Mouse (Mus musculus) left cerebral cortex, adult 2 months (tissue): ENCODE data around the gene Vmn2r91. TPM values are rescaled to one million over a fixed set of nuclear protein-coding genes. Genes with fewer than 3 reads are reported as not detected.
"Not testable (repeated sequence)": the region's sequence is repeated elsewhere in the genome, so short reads cannot be mapped to it uniquely, and the experiment has no call there.

Experiments
- DNase-seq, 2 experiments: peaks; one replicate each; pipeline ENCODE4 v3.0.0; 2021 to 2022; ENCODE audit warnings: low spot score in 2 of 2, mixed read lengths in 1 of 2; ENCODE audit errors: extremely low spot score in 1 of 2
- H3K27ac ChIP-seq: fragments of 200-600 bp; 2 replicates; pipeline ENCODE4 v1.8.1; 2022
- H3K4me3 ChIP-seq: fragments of 200-600 bp; 2 replicates; pipeline ENCODE4 v1.8.1; 2022
- CTCF ChIP-seq: fragments of 200-600 bp; IDR thresholded peaks from 2 replicates; pipeline ENCODE4 v1.8.1; 2022; ENCODE audit warnings: antibody characterized with exemption, mild to moderate bottlenecking, moderate library complexity
- intact Hi-C: fragments of 180-260 bp; cut with DNase I; formaldehyde crosslinking; loops from one replicate; pipeline ENCODE4 v1.15.1; 2025
- long read RNA-seq, 2 experiments: library from polyadenylated mRNA; stranded (forward); transcript quantifications; one replicate each; pipeline ENCODE4 v2.0.0; 2021; ENCODE audit warnings: borderline mapping rate in 2 of 2
- total RNA-seq, 2 experiments: library from RNA; stranded (reverse); gene quantifications; 2 replicates each; pipeline ENCODE4 v1.2.3; 2021

Vmn2r91 gene
- not detected for total RNA-seq
- long read RNA-seq, experiment 1: 0 reads
- long read RNA-seq, experiment 2: 0 reads

- H3K4me3 ChIP-seq, intact Hi-C loops, H3K27ac ChIP-seq, DNase-seq: not testable (repeated sequence)
Measured at GRCm38 (mm10) chr17:18084716-18085115, at the start of gene Vmn2r91. TSS of gene Vmn2r91 (plus strand) at chr17:18085016.

- no peak for TF ChIP-seq CTCF
- intact Hi-C loops: no loop called here
- H3K27ac ChIP-seq: no peak within 1 kb of the TSS
Measured at GRCm38 (mm10) chr17:18049124-18049523, 35.7 kb upstream of the Vmn2r91 start, which contains the start of gene Vmn2r124. TSS of gene Vmn2r124 (plus strand) at chr17:18049424.

GRCm38 (mm10) chr17:18095626-18096025 lies 10.8 kb downstream of the Vmn2r91 start:
- H3K4me3 ChIP-seq, H3K27ac ChIP-seq, intact Hi-C loops, DNase-seq: not testable (repeated sequence)

More at GRCm38 (mm10) chr17:18049124-18049523, 35.7 kb upstream of the Vmn2r91 start, which contains the start of gene Vmn2r124:
- no peak within 1 kb of the TSS for H3K4me3 ChIP-seq
- no peak for DNase-seq

GRCm38 (mm10) chr17:18102265-18102664 lies 17.4 kb downstream of the Vmn2r91 start:
- intact Hi-C loops: loop anchor here (5.0 kb wide), 1 partner anchor 70 kb away; no protein-coding TSS in a partner anchor
- H3K27ac ChIP-seq, H3K4me3 ChIP-seq, DNase-seq: not testable (repeated sequence)

- H3K27ac ChIP-seq, DNase-seq, H3K4me3 ChIP-seq, intact Hi-C loops: not testable (repeated sequence)
Measured at GRCm38 (mm10) chr17:18151587-18151986, 66.8 kb downstream of the Vmn2r91 start, which contains the start of gene Vmn2r92. TSS of gene Vmn2r92 (plus strand) at chr17:18151887.

- intact Hi-C loops, H3K4me3 ChIP-seq, H3K27ac ChIP-seq, DNase-seq: not testable (repeated sequence)
Measured at GRCm38 (mm10) chr17:18161194-18161593, 76.4 kb downstream of the Vmn2r91 start.

Other genes with a start within 250 kb of the Vmn2r91 start
- under 1 TPM; 0.81 to 0.82 TPM for gene Has1, start 229.8 kb upstream of the Vmn2r91 start, total RNA-seq
- not detected for gene Fpr1, start 201.1 kb upstream of the Vmn2r91 start, total RNA-seq
- gene Fpr2, start 197.2 kb upstream of the Vmn2r91 start, total RNA-seq: not detected
- not detected for gene Fpr3, start 197.2 kb upstream of the Vmn2r91 start, total RNA-seq
- gene Fpr-rs4, start 63.3 kb upstream of the Vmn2r91 start, total RNA-seq: not detected
- gene Vmn2r124, start 35.6 kb upstream of the Vmn2r91 start, total RNA-seq: not detected
- not detected for gene Vmn2r92, start 66.9 kb downstream of the Vmn2r91 start, total RNA-seq
- gene Vmn2r94, start 192.7 kb downstream of the Vmn2r91 start, total RNA-seq: not detected
- gene Vmn2r93, start 213.1 kb downstream of the Vmn2r91 start, total RNA-seq: not detected